Mouse (Mus musculus) C2C12 (cell line): ENCODE results near the gene Gdpd4.

ENCODE experiments used
- CEBPB ChIP-seq: IDR thresholded peaks from one replicate; pipeline ENCODE4 v1.6.1; 2011; ENCODE audit warnings: low read depth, mild to moderate bottlenecking, control low read depth, moderate library complexity
- CTCF ChIP-seq: IDR thresholded peaks from one replicate; pipeline ENCODE4 v1.5.1; 2011; ENCODE audit not compliant: control insufficient read depth, insufficient read depth, insufficient read length
- MAX ChIP-seq: IDR thresholded peaks from one replicate; pipeline ENCODE4 v1.6.1; 2011; ENCODE audit warnings: mild to moderate bottlenecking, control low read depth
- MYOD1 ChIP-seq: IDR thresholded peaks from one replicate; pipeline ENCODE4 v1.6.1; 2011; ENCODE audit warnings: low read depth; ENCODE audit not compliant: control insufficient read depth, insufficient read length
- MYOG ChIP-seq: IDR thresholded peaks from one replicate; pipeline ENCODE4 v1.6.1; 2011; ENCODE audit not compliant: control insufficient read depth, insufficient read length; ENCODE audit errors: extremely low read depth
- USF1 ChIP-seq: IDR thresholded peaks from one replicate; pipeline ENCODE4 v1.6.1; 2011; ENCODE audit warnings: low read depth, mild to moderate bottlenecking, control low read depth, moderate library complexity

GRCm38 (mm10) chr7:98082376-98082775 is 162.6 kb downstream of the Gdpd4 start:
- TF ChIP-seq CTCF (no peak), USF1 (no peak), CEBPB (no peak), MAX (no peak), MYOG (no peak), MYOD1 (no peak)
